Mouse (Mus musculus): Measurements from ENCODE around the gene Xpr1. TPM values are rescaled to one million over a fixed set of nuclear protein-coding genes. Genes with fewer than 3 reads are reported as not detected.
A peak's percentile ranks its signal among the peaks of the same experiment; 100 is the strongest.

Xpr1 gene
- polyA plus RNA-seq, 1 experiment from 2014 or later = 8.0 TPM

GRCm38 (mm10) chr1:155442521-155443001 is 25.3 kb upstream of the Xpr1 start:
- DNase-seq (ENCODE audit: low spot score) = no peak
- Histone ChIP-seq H3K36me3 (ENCODE audit: control insufficient read depth, insufficient read depth, low read length) (no peaks in the 10 kb centered on the region), H3K9ac (ENCODE audit: low read depth, low read length) (no peak overlapping the region), H3K27ac (ENCODE audit: low read depth, low read length) (no peak overlapping the region), H3K4me1 (replicated peaks; ENCODE audit: control insufficient read depth, insufficient read depth, low read length) (no peaks in the 10 kb centered on the region), H3K9me3 (ENCODE audit: control insufficient read depth, low read length) (no peaks in the 10 kb centered on the region), H3K4me2 (no peak overlapping the region), H3K4me3 (ENCODE audit: low read depth, low read length) (no peak overlapping the region), H3K27me3 (replicated peaks; ENCODE audit: control insufficient read depth, insufficient read depth, low read length) (no peaks in the 10 kb centered on the region)
- ATAC-seq (replicated peaks; ENCODE audit: low FRiP score) = no peak
- WGBS = 64% methylated on average over 13 of the region's 13 CpGs

- DNase-seq (ENCODE audit: low spot score) = no peak
- H3K4me3 ChIP-seq (ENCODE audit: low read depth, low read length) = no peak overlapping the region
- 71% methylated on average over 7 of the region's 7 CpGs for WGBS
- no peaks in the 10 kb centered on the region for H3K36me3 ChIP-seq (ENCODE audit: control insufficient read depth, insufficient read depth, low read length)
- no peak overlapping the region for H3K9ac ChIP-seq (ENCODE audit: low read depth, low read length)
- H3K27ac ChIP-seq (ENCODE audit: low read depth, low read length) = no peak overlapping the region
- H3K27me3 ChIP-seq (replicated peaks; ENCODE audit: control insufficient read depth, insufficient read depth, low read length) = no peaks in the 10 kb centered on the region
- no peak for ATAC-seq (replicated peaks; ENCODE audit: low FRiP score)
- H3K9me3 ChIP-seq (ENCODE audit: control insufficient read depth, low read length) = no peaks in the 10 kb centered on the region
- H3K4me2 ChIP-seq = no peak overlapping the region
- H3K4me1 ChIP-seq (replicated peaks; ENCODE audit: control insufficient read depth, insufficient read depth, low read length) = no peaks in the 10 kb centered on the region
Measured at GRCm38 (mm10) chr1:155439551-155439950, 22.3 kb upstream of the Xpr1 start.

- H3K27ac ChIP-seq (ENCODE audit: low read depth, low read length) = no peak overlapping the region
- no peak overlapping the region for H3K4me3 ChIP-seq (ENCODE audit: low read depth, low read length)
- H3K4me1 ChIP-seq (replicated peaks; ENCODE audit: control insufficient read depth, insufficient read depth, low read length) = no peaks in the 10 kb centered on the region
- no peaks in the 10 kb centered on the region for H3K9me3 ChIP-seq (ENCODE audit: control insufficient read depth, low read length)
- H3K27me3 ChIP-seq (replicated peaks; ENCODE audit: control insufficient read depth, insufficient read depth, low read length) = no peaks in the 10 kb centered on the region
- no peak overlapping the region for H3K4me2 ChIP-seq
- H3K9ac ChIP-seq (ENCODE audit: low read depth, low read length) = no peak overlapping the region
- WGBS = 33% methylated on average over 3 of the region's 3 CpGs
- H3K36me3 ChIP-seq (ENCODE audit: control insufficient read depth, insufficient read depth, low read length) = no peaks in the 10 kb centered on the region
- ATAC-seq (replicated peaks; ENCODE audit: low FRiP score) = no peak
- no peak for DNase-seq (ENCODE audit: low spot score)
Measured at GRCm38 (mm10) chr1:155438525-155438924, 21.3 kb upstream of the Xpr1 start.

GRCm38 (mm10) chr1:155429304-155429703 is 12.1 kb upstream of the Xpr1 start:
- no peak overlapping the region for H3K9ac ChIP-seq (ENCODE audit: low read depth, low read length)
- H3K4me3 ChIP-seq (ENCODE audit: low read depth, low read length) = no peak overlapping the region
- H3K27me3 ChIP-seq (replicated peaks; ENCODE audit: control insufficient read depth, insufficient read depth, low read length) = no peaks in the 10 kb centered on the region
- H3K36me3 ChIP-seq (ENCODE audit: control insufficient read depth, insufficient read depth, low read length) = no peaks in the 10 kb centered on the region
- WGBS = 88% methylated on average over 7 of the region's 7 CpGs
- no peak for DNase-seq (ENCODE audit: low spot score)
- no peak for ATAC-seq (replicated peaks; ENCODE audit: low FRiP score)
- H3K9me3 ChIP-seq (ENCODE audit: control insufficient read depth, low read length) = no peaks in the 10 kb centered on the region
- H3K4me1 ChIP-seq (replicated peaks; ENCODE audit: control insufficient read depth, insufficient read depth, low read length) = peaks cover 5% of the 10 kb centered on the region; the same call in 1 of the 2 replicates
- H3K27ac ChIP-seq (ENCODE audit: low read depth, low read length) = no peak overlapping the region
- H3K4me2 ChIP-seq = no peak overlapping the region

GRCm38 (mm10) chr1:155427126-155427865 is 10.1 kb upstream of the Xpr1 start:
- Histone ChIP-seq H3K27me3 (replicated peaks; ENCODE audit: control insufficient read depth, insufficient read depth, low read length) (no peaks in the 10 kb centered on the region), H3K9me3 (ENCODE audit: control insufficient read depth, low read length) (no peaks in the 10 kb centered on the region), H3K4me3 (ENCODE audit: low read depth, low read length) (no peak overlapping the region), H3K27ac (ENCODE audit: low read depth, low read length) (no peak overlapping the region), H3K9ac (ENCODE audit: low read depth, low read length) (no peak overlapping the region), H3K36me3 (ENCODE audit: control insufficient read depth, insufficient read depth, low read length) (no peaks in the 10 kb centered on the region), H3K4me2 (no peak overlapping the region), H3K4me1 (replicated peaks; ENCODE audit: control insufficient read depth, insufficient read depth, low read length) (peaks cover 7% of the 10 kb centered on the region; the same call in 1 of the 2 replicates)
- DNase-seq (ENCODE audit: low spot score) (no peak), ATAC-seq (replicated peaks; ENCODE audit: low FRiP score) (no peak)
- 76% methylated on average over 6 of the region's 6 CpGs for WGBS

- peak; percentile 54; the same call in 1 of the 2 replicates for ATAC-seq (replicated peaks; ENCODE audit: low FRiP score)
- 39% methylated on average over 6 of the region's 6 CpGs for WGBS
- Histone ChIP-seq H3K36me3 (ENCODE audit: control insufficient read depth, insufficient read depth, low read length) (no peaks in the 10 kb centered on the region), H3K27me3 (replicated peaks; ENCODE audit: control insufficient read depth, insufficient read depth, low read length) (no peaks in the 10 kb centered on the region), H3K4me2 (peak overlapping the region; percentile 33; the same call in 1 of the 2 replicates), H3K4me1 (replicated peaks; ENCODE audit: control insufficient read depth, insufficient read depth, low read length) (peaks cover 7% of the 10 kb centered on the region; the same call in 1 of the 2 replicates), H3K27ac (ENCODE audit: low read depth, low read length) (no peak overlapping the region), H3K4me3 (ENCODE audit: low read depth, low read length) (no peak overlapping the region), H3K9ac (ENCODE audit: low read depth, low read length) (no peak overlapping the region), H3K9me3 (ENCODE audit: control insufficient read depth, low read length) (no peaks in the 10 kb centered on the region)
- no peak for DNase-seq (ENCODE audit: low spot score)
Measured at GRCm38 (mm10) chr1:155425743-155426315, 8.6 kb upstream of the Xpr1 start.

- Histone ChIP-seq H3K4me2 (peak overlapping the region; percentile 33; the same call in 1 of the 2 replicates), H3K4me3 (ENCODE audit: low read depth, low read length) (no peak overlapping the region), H3K36me3 (ENCODE audit: control insufficient read depth, insufficient read depth, low read length) (no peaks in the 10 kb centered on the region), H3K27me3 (replicated peaks; ENCODE audit: control insufficient read depth, insufficient read depth, low read length) (no peaks in the 10 kb centered on the region), H3K9ac (ENCODE audit: low read depth, low read length) (no peak overlapping the region), H3K27ac (ENCODE audit: low read depth, low read length) (no peak overlapping the region), H3K4me1 (replicated peaks; ENCODE audit: control insufficient read depth, insufficient read depth, low read length) (peaks cover 7% of the 10 kb centered on the region; the same call in 1 of the 2 replicates), H3K9me3 (ENCODE audit: control insufficient read depth, low read length) (no peaks in the 10 kb centered on the region)
- WGBS = 57% methylated on average over 5 of the region's 5 CpGs
- ATAC-seq (replicated peaks; ENCODE audit: low FRiP score) = peak; percentile 75
- DNase-seq (ENCODE audit: low spot score) = no peak
Measured at GRCm38 (mm10) chr1:155425285-155425684, 8.1 kb upstream of the Xpr1 start.

- H3K9me3 ChIP-seq (ENCODE audit: control insufficient read depth, low read length) = no peaks in the 10 kb centered on the region
- peaks cover 7% of the 10 kb centered on the region; the same call in 1 of the 2 replicates for H3K4me1 ChIP-seq (replicated peaks; ENCODE audit: control insufficient read depth, insufficient read depth, low read length)
- no peak overlapping the region for H3K9ac ChIP-seq (ENCODE audit: low read depth, low read length)
- H3K4me2 ChIP-seq = no peak overlapping the region
- H3K36me3 ChIP-seq (ENCODE audit: control insufficient read depth, insufficient read depth, low read length) = no peaks in the 10 kb centered on the region
- no peaks in the 10 kb centered on the region for H3K27me3 ChIP-seq (replicated peaks; ENCODE audit: control insufficient read depth, insufficient read depth, low read length)
- H3K27ac ChIP-seq (ENCODE audit: low read depth, low read length) = no peak overlapping the region
- 80% methylated on average over 4 of the region's 4 CpGs for WGBS
- no peak overlapping the region for H3K4me3 ChIP-seq (ENCODE audit: low read depth, low read length)
- DNase-seq (ENCODE audit: low spot score) (no peak), ATAC-seq (replicated peaks; ENCODE audit: low FRiP score) (no peak)
Measured at GRCm38 (mm10) chr1:155423801-155424200, 6.6 kb upstream of the Xpr1 start.
